Mouse (Mus musculus): ENCODE data around the gene Chrnb4. TPM values are rescaled to one million over a fixed set of nuclear protein-coding genes. Genes with fewer than 3 reads are reported as not detected.

The Chrnb4 gene
- polyA plus RNA-seq (2012; rRNA removed): 0.03 TPM in 1 of 2 replicates, not detected in the other

- no peak for DNase-seq (ENCODE audit: low read depth)
These were observed at the start of gene Chrnb4 for GRCm38 (mm10) chr9:55048211-55048880. Gene Chrnb4, minus strand, starts transcription at chr9:55048779.

- no peak for DNase-seq (ENCODE audit: low read depth)
These were observed 48.3 kb upstream of the Chrnb4 start for GRCm38 (mm10) chr9:55096870-55097269.

GRCm38 (mm10) chr9:55096033-55096432, 47.5 kb upstream of the Chrnb4 start:
- no peak for DNase-seq (ENCODE audit: low read depth)

- DNase-seq (ENCODE audit: low read depth): no peak
These were observed 41.6 kb upstream of the Chrnb4 start for GRCm38 (mm10) chr9:55090141-55090540.

- no peak for DNase-seq (ENCODE audit: low read depth)
These were observed 40.6 kb upstream of the Chrnb4 start for GRCm38 (mm10) chr9:55089226-55089625.

GRCm38 (mm10) chr9:55083154-55083913, 34.8 kb upstream of the Chrnb4 start:
- DNase-seq (ENCODE audit: low read depth): no peak

GRCm38 (mm10) chr9:55067965-55068265, 19.3 kb upstream of the Chrnb4 start:
- DNase-seq (ENCODE audit: low read depth): no peak

- no peak for DNase-seq (ENCODE audit: low read depth)
These were observed 18.8 kb upstream of the Chrnb4 start for GRCm38 (mm10) chr9:55067260-55067964.

GRCm38 (mm10) chr9:55065241-55065640, 16.7 kb upstream of the Chrnb4 start:
- DNase-seq (ENCODE audit: low read depth): no peak

- no peak for DNase-seq (ENCODE audit: low read depth)
These were observed 9.5 kb upstream of the Chrnb4 start for GRCm38 (mm10) chr9:55058067-55058466.

- no peak for DNase-seq (ENCODE audit: low read depth)
These were observed 6.9 kb upstream of the Chrnb4 start for GRCm38 (mm10) chr9:55055386-55055930.

- no peak for DNase-seq (ENCODE audit: low read depth)
These were observed 1.8 kb downstream of the Chrnb4 start for GRCm38 (mm10) chr9:55046764-55047163.

GRCm38 (mm10) chr9:55045001-55045400, 3.6 kb downstream of the Chrnb4 start:
- DNase-seq (ENCODE audit: low read depth): no peak

- DNase-seq (ENCODE audit: low read depth): no peak
These were observed 4.9 kb downstream of the Chrnb4 start for GRCm38 (mm10) chr9:55043688-55044087.

GRCm38 (mm10) chr9:55041389-55041788, 7.2 kb downstream of the Chrnb4 start:
- no peak for DNase-seq (ENCODE audit: low read depth)

GRCm38 (mm10) chr9:55039983-55040382, 8.6 kb downstream of the Chrnb4 start:
- DNase-seq (ENCODE audit: low read depth): no peak

- DNase-seq (ENCODE audit: low read depth): no peak
These were observed 9.6 kb downstream of the Chrnb4 start for GRCm38 (mm10) chr9:55038948-55039347.

GRCm38 (mm10) chr9:55031435-55032167, 17.0 kb downstream of the Chrnb4 start:
- no peak for DNase-seq (ENCODE audit: low read depth)

- no peak for DNase-seq (ENCODE audit: low read depth)
These were observed 22.3 kb downstream of the Chrnb4 start, which contains the start of gene Chrna3 for GRCm38 (mm10) chr9:55026275-55026663. Gene Chrna3, minus strand, starts transcription at chr9:55026562.

GRCm38 (mm10) chr9:55025534-55026274, 22.9 kb downstream of the Chrnb4 start:
- DNase-seq (ENCODE audit: low read depth): no peak
